Mouse (Mus musculus) adrenal gland, adult (tissue): ENCODE measurements around the gene Ifrd2.

ENCODE experiments used
- DNase-seq, 2 experiments: peaks; one replicate each; pipeline ENCODE4 v3.0.0; 2022 to 2023; ENCODE audit warnings: low spot score in 1 of 2; ENCODE audit not compliant: inconsistent age in 2 of 2

Ifrd2 gene

DNA sequence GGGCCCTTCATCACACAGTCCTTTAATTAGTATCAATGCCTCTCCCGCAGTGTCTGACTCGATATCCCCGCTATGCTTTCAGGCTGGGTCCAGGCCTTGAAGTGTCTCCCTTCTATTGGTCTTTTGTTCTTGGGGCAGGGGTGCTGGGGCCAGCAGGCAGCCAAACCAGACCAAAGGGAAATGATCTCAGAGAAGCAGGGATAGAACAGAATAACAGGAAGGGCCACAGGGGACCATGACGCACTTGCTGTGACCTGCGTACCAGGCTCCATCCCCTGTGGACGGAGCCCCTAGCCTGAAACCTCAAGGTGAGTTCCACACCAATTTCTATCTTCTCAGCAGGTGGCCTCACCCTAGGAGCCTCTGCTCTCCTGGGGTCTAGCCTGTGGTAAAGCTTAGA, 30.7 kb downstream of the Ifrd2 start:
- no peak for DNase-seq

DNA sequence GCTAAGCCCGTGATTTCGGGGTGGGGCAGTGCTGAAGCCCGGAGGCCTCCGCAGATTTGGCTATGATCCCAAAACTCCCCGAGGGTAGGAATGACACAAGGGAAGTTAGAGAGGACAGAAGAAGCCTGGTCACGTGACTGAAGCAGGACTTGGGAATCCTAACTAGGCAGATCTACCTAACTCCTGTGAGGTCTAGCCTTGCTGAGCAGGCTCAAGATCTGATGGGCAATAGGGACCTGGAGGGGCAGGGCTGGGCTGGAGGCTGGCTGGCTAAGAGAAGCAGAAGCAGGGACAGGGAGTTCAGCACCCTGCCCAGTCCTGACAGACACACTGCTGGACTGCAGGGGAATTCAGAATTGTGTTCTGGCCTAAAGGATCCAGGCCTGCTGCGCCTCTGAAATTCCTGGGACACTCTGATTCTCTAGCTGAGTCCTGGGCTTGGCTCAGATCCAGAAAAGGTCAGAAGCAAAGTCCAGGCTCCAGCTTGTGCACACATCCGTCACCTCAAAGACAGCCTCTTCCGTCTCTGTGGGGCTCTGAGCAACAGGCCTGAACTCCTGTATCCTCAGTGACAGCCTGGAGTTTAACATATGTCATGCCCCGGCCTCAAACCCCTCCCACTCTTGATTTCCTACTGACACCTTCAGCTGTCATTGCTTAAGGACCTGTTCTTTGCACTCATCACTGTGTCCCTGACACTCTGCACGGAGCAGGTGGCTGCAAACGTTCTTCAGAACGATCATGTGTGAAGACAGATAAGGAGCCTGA, 31.5 kb downstream of the Ifrd2 start:
- DNase-seq: peak; percentile 76 to 81

DNA sequence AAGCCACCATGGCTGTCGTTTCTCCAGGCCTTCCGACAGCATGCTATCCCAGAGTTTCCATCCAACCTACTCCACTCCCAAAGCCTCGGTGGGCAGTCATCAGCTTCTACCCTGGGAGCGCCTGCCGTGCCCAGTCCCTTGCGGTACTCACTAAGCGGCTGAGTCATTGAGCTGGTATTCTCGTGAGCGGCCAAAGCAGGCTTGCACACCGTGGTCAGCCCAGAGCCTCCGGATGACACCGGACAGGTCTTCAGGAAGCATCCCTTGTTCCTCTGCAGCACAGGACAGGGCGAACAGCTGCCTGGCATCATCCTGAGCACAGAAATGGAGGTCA, 32.1 kb downstream of the Ifrd2 start:
- DNase-seq: peak; percentile 74 to 76

DNA sequence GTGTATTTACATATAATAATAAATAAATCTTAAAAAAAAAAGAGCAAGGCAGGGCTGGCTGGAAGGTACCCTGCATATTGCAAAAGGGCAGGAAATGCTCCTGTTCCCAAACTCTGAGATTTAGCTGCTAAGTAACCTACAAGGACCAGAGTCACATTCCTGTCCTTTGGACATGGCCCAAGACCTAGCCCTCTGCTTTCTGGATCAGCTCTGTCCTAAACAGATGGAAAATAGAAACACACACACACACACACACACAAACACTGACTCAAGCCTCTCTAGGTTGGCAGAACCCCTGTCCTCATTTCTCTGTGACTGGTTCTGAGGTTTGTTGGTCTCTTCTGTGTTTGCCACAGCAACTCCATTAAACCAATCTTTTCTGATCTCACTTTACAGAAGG, 33.5 kb downstream of the Ifrd2 start:
- no peak for DNase-seq

DNA sequence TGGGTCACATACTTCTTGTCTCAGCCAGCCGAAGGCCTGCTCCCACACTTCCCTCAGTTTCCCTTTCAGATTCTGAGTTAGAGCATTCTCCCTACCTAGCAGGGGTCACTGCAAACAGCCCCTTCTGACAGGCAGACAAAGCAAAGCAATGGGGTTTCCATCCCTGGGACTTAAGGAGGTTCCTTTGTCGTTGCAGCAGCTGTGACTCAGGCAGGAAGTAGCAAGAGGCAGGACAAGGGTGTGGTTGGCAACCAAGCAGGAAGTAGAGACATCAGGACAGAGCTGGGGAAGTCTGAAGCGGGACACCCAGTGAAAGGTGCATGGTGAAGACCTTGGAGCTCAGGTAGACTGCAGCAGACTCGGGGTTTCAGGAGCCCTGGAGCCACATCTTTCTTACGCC, 37.1 kb downstream of the Ifrd2 start:
- DNase-seq: peak in 1 of 2 experiments; percentile 61

- DNase-seq: no peak
Observed at GRCm38 (mm10) chr9:107624951-107625350, 37.5 kb downstream of the Ifrd2 start.

DNA sequence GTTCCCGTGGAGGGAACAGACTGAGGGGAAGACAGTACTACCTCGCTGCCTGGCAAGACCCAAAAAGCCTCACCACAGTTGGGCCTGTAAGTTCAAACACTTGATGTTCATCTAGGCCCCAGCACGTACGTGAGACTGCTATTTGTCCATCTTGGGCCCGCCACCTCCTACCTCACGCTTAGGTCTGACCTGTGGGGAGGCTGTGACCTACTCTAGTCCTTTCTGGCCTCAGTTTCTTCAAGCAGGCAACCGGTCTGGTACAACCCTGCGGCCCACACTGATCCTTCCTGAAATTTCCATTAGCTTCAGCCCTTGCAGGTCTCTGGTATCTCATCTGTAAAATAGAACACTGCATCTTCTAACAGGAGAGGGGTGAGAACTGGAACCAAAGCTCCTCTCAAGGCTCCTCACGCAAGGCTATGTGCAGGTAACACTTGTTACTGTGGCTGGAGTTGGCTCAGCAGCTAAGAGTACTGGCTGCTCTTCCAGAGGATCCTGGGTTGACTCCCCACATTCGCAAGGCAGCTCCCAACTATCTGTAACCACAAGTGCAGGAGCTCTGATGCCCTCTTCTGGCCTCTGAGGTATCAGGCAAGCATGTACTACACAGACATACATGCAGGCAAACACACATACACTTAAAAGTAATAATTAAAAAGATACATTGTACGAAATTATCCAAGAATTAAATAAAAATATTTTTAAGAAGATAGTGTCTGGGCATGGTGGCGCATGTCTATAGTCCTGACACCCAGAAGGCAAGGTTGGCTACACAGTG, 38.1 kb downstream of the Ifrd2 start:
- peak in 1 of 2 experiments; percentile 38 for DNase-seq

DNA sequence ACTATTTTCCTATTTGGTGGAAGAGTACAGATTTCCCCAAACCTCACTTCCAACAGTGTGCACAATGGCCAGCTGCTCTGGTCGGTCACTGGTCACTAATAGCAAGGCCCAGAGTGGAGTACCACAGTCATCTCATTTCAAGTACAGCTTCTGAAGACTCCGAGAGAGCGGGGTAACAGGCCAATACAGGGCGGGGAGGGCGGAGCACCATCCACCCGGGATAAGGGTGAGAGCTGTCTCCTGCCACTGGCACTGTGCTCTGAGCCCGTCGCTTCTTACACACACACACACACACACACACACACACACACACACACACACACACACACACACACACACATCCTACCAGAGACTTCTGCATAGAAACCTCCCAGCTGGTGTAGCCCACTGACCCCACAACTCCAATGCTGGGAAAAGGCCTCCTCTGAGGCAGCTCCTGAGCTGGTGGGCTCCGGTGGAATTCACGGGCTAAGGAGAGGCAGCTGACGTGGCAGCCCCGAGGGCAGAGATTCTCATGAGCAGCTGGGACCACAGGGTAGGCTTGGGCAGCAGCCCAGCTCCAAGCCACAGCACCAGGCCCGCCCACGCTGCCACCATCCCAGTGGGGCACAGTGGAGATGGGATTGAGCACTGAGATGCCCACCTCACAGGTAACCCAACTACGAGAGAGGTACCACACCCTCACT, 38.9 kb downstream of the Ifrd2 start:
- DNase-seq: peak in 1 of 2 experiments; percentile 28

- DNase-seq: peak; percentile 74 to 87
Observed at GRCm38 (mm10) chr9:107626844-107627277, 39.4 kb downstream of the Ifrd2 start.

GRCm38 (mm10) chr9:107627387-107628255, 40.2 kb downstream of the Ifrd2 start:
- DNase-seq: peak in 1 of 2 experiments; percentile 39

GRCm38 (mm10) chr9:107628721-107629410, 41.4 kb downstream of the Ifrd2 start:
- peak; percentile 60 to 76 for DNase-seq

GRCm38 (mm10) chr9:107629411-107629730, 41.9 kb downstream of the Ifrd2 start:
- no peak for DNase-seq

- peak in 1 of 2 experiments; percentile 47 for DNase-seq
Observed at GRCm38 (mm10) chr9:107629901-107630425, 42.5 kb downstream of the Ifrd2 start.

GRCm38 (mm10) chr9:107630576-107630975, 43.1 kb downstream of the Ifrd2 start:
- DNase-seq: peak in 1 of 2 experiments; percentile 46

DNA sequence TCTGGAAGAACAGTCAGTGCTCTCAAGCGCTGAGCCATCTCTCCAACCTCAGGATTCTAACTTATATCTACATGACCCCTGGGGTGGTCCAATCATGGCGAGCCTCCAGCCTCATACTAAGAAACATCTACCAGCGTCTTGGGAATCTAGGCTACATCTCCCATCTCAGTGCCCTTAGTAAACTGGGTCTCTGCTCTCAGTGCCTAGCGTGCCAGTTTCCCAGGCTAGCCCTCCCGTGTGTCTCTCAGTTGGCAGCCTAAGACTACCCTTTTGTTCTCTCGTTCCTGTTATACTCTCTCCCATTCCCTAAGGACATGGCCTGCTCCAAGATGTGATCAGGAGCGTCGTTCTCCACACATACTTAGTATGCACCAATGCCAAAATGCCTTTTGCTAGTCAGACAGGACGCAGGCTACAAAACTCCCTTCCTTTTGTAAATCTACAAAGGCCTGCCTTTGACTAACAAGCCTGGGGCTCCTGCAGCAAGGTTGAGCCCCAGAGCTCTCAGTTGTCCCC, 43.9 kb downstream of the Ifrd2 start:
- no peak for DNase-seq

DNA sequence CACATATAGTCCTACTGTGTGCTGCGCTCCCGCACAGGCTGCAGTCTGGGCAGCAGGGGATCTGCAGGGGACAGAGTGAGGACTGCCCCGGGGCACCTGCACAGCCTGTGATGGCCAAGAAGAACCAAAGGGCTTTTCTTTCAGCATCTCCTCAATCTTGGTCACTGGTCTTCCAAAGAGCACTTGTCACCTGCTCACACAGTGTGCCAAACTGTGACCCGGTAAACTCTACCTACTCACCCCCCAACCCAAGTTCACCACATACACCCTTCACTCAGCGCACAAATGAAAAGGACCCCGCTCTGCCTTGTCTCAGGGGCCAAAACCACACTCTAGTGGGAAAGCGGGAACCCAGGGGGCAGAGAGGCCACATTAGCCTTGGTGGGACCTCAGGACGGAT, 44.4 kb downstream of the Ifrd2 start:
- DNase-seq: peak in 1 of 2 experiments; percentile 36

DNA sequence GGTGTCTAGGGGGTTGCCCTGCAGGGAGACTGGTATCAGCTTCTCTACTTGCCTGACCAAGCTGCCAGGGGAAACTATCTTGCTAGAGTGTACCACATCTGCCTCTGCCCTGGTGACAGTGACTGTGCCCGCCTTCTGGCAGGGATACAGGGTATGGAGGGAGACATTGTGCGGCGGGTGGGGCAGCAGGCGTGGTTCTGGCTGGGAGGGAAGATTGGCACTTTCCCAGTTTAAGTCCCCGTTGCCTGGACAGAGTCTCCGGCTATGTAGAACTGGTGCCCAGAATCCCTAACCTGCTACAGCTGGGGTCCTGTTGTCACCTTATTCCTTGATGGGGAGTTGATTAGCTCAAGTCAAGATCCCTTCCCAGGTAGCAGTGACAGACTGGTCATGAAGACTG, 45.0 kb downstream of the Ifrd2 start:
- peak; percentile 67 to 79 for DNase-seq

DNA sequence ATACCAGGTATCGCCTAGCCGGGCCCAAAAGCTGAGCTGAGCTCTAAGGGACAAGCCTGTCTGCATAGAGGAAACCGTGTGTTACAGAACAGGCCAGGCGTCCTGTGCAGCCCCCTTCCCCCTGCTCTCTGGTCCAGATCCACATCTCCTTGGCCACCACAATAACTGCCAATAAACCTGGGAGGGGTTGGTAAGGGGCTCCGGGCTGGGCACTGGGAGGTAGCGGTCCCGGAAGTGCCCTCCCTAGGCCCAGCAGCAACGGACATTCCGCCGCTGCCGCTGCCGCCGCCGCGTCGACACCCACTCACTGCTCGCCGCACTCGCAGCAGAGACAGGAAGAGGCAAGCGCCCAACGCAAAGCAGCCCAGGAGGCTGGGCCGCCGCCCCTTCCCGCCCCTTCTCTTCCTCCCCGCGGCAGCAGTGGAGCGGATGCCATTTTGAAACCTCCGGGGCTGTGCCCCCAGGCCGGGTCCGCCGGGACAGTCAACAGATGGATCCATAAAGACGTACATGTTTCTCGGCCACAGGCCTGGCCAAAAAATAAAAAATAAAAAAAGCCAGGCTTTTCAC, 45.7 kb downstream of the Ifrd2 start:
- DNase-seq: peak; percentile 90 to 94

DNA sequence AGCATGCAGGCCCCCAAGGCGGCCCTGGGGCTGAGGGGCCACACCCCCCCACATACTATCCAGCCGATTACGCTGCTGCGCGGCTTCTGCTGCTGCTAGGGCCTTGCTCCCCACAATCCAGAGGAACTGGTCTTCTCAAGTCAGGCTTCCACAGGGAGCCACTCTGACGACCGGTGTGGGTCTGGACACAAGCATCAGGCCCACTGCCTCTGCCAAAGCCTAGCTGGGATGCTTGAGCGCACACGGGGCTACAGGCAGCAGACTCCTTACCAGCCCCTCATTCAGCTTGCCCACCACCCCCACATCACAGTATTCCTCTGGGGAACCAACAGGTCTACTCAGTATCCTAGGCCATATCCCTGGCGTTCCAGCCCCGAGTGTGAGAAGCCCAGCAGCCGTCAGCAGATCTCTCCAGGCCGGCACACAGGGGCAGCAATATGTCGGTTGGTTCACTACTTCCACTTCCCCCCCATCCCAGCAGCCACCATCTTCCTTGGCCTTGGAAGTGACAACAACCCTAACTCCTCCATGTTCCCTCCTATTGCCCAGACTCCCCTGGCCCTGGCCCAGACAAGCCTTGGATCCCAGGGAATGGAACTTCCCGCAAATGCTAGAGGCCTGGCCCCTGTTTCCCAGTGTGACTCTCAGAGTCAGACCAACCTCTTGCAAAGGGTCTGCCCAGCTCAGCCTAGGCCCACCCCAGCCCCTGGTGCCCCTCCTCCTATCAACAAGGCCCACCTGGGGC, 46.4 kb downstream of the Ifrd2 start:
- peak; percentile 61 to 81 for DNase-seq
